Mouse (Mus musculus) yolk sac, embryonic 10.5 days (tissue): ENCODE measurements at regions not wholly inside any gene's neighbourhood (a gene's known extent, or its start where the extent isn't known, plus 50 kb on each side); places are given as distances from the start of the nearest gene placed in this dataset.

ENCODE experiments used
- DNase-seq: peaks from one replicate; pipeline ENCODE4 v3.0.0-alpha.2; 2017; ENCODE audit warnings: low spot score

DNA sequence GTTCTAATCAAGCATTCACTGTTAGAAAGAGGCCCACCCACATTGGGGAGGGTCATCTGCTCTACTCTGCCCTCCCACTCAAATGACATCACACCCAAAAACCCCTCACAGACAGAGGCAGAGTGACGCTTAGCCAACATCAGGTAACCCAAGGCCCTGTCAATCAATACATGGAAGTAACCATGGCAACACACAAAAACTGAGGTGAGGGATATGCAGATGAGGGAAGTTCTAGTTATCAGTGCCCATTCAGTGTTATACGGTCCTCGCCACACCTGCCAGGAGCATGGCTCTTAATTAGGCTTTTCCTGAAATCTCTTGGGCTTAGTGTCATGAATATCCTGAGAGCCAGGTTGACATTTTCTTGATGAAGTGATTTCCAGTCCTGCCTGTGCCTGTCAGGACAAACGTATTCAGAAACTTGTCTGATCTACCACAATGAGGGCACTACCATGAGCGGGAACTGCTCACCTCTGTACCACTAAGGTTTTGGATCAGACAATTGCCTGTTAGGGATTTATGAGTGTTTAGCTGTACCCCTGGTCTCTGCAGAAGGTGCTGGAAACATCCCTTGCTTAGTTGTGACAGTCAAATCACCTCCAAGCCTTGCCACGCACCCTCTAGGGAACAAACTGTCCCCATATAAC is 210.4 kb upstream of the Cdh4 start:
- no peak for DNase-seq

GRCm38 (mm10) chr2:179238166-179238565 is 204.1 kb upstream of the Cdh4 start:
- DNase-seq: no peak

DNA sequence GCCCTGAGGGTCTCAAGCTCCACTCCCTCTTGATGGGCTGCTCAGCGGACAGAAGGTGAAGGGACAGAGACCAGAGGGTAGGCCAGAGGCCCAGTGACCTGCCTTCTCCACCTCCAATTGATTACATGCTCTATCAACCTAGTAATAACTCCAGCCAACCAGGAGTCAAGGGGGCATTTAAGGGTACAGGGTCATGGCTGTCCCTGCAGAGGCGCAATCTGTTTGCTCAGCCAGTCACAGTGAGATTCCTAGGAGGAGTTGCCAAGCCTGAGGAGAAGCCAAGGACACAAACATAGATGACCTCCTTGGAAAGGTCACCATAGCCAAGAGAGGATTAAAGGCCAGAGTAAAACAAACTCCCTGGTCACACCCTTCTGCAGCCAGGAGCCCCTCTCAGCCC is 181.3 kb upstream of the Cdh4 start:
- DNase-seq: no peak

DNA sequence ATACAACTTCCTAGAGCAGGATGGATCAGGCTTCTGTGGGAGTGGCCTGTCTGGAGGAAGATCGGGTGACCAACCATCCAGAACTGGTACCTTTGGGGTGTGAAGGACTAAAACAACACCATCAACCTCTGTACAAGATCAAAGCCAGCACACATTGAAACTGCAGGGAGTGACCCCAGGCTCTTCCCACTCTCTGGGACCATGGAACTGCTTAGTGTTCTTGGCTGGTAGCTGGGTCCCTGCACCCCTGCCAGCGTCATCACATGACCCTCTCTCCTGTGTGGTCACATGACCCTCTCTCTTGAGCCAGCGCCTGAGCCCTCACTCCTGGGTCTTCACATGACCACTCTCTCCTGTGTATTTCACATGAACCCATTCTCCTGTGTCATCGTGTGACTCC is 178.3 kb upstream of the Cdh4 start:
- no peak for DNase-seq

GRCm38 (mm10) chr2:179265436-179265835 is 176.8 kb upstream of the Cdh4 start:
- DNase-seq: no peak

- DNase-seq: no peak
These were observed 164.9 kb upstream of the Cdh4 start for GRCm38 (mm10) chr2:179277204-179277886.

DNA sequence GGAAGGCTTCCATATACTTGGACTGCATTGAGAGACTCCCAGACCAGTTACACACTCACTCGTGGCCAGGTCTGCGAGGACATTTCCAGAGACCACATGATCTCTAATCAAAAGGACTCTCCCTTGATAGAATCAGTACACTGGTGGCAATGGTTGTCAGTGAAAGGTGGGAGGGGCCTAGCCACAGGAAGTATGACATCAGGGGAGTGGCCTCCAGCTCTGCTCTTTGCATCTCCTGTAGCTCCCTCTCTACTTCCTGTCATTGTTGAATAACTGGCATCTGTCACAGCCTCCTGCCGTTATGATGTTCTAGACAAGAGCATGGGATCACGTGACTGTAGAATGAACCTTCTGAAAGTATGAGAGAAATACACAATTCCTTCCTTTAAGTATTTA is 164.3 kb upstream of the Cdh4 start:
- no peak for DNase-seq

DNA sequence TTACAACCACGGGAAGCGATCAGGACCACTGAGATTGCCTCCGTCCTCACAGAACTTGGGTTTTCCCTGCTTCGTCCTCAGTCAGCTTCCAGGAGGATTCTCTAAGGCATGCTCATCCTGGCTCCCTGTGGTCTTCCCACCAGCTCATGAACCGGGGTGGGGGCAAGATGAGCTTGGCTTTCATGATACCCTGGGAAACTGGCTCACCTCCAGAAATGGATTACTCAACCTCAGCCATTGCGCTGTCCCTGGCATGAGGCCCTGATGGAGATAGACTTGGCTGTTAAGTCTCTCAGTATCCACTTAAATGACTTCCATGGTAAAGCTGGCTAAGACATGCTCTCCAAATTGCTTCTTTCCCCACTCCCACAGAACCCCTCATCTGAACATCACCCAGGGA is 160.0 kb upstream of the Cdh4 start:
- DNase-seq: no peak

GRCm38 (mm10) chr2:179290394-179290793 is 151.8 kb upstream of the Cdh4 start:
- peak; percentile 44 for DNase-seq

DNA sequence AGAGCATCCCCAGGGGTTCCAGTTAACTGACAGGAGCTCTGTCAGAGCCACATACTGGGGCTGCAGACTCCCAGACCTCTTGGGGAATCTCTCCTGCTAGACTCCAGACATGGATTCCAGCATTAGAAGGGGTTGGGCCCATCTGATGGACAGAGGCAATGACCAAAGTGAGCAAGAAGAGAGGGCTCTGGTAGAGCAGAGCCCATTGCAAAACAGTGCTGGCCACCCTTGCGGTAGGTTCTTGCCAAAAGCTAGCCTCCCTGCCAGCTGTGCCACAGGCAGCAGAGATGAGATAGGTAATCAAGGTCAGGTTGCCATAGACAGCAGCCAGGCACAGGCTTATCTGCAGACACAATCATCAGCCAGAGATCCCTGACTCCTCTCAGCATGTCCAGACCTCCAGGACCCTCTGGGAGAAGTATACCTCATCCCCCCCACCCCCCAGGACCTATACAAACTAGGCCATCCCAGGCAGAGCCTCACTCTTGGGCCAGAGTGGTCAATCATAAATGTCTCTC is 151.1 kb upstream of the Cdh4 start:
- DNase-seq: no peak

DNA sequence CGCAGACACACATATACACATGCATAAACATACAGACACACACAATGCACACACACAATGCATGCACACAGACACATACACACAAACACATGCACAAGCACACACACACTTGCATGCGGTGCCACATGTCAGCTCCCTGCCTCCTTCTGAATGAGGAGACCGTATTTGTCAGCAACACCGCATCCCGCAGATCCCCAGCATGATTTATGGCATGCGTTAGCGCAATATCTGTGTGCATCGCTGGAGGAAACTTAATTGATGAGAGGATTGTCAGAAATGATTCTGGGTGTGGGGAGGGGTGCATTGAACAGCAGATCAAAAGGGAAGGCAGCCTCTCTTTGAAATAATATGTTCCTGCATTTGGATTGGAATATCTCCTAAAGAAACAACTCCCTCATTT is 150.3 kb upstream of the Cdh4 start:
- DNase-seq: no peak

DNA sequence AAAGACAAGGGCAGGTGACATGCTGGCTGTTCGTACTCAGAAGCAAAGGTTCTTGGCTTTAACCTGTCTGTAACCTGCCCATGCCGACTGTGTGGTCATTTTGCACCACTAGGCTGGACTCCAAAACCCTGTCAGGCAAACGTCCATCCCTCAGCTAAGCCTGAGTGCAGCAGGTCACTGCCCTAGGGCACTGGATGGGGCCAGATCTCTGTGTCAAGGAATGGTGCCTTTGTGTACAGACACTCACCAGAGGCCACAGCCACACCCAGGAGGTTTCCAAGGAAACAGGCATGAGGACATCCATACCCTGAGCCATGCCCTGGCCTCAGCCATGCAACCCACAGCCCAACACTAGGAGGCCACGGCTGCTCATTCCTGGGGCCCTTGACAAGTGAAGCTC is 149.7 kb upstream of the Cdh4 start:
- DNase-seq: no peak

DNA sequence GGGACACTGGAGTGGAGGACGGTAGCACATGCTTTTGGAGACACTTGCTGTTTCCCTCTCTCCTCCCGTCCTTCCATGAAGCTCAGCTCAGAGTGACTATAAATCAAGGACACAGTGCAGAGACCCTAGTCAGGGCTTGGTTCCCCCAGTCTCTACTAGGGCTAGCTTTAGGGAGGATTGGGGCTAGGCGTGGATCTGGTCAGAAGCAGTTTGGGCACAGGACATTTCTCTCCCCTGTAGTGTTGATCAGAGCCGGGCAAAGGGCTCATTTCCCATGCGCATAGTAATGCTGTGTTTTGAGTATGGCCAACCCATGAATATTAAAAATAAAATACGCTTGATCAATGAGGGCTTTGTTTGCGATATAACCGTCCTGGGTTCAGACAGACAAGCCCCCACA is 149.1 kb upstream of the Cdh4 start:
- DNase-seq: no peak

- DNase-seq: no peak
These were observed 145.2 kb upstream of the Cdh4 start for GRCm38 (mm10) chr2:179297057-179297456.

- no peak for DNase-seq
These were observed 138.5 kb upstream of the Cdh4 start for GRCm38 (mm10) chr2:179303765-179304164.

- DNase-seq: peak; percentile 5
These were observed 134.8 kb upstream of the Cdh4 start for GRCm38 (mm10) chr2:179307286-179307931.

DNA sequence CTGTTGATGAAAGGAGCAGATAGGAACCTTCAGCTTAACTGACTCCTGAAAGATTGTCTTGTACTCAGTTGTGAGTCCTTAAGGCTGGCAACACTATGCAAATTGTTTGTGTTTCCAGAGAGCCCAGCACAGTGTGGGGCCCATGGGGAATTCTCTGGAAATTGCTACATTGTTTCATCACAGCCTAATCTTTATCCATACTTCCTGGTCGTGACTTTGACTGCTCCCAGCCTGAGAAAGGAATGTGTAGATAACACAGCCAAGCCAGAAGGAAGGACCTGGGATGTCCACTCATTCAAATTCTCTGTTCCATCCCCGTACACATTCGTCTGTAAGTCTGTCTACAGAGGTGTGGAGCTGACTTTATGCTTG is 134.3 kb upstream of the Cdh4 start:
- no peak for DNase-seq

GRCm38 (mm10) chr2:179318046-179318445 is 124.2 kb upstream of the Cdh4 start:
- no peak for DNase-seq

- no peak for DNase-seq
These were observed 117.0 kb upstream of the Cdh4 start for GRCm38 (mm10) chr2:179325242-179325641.

DNA sequence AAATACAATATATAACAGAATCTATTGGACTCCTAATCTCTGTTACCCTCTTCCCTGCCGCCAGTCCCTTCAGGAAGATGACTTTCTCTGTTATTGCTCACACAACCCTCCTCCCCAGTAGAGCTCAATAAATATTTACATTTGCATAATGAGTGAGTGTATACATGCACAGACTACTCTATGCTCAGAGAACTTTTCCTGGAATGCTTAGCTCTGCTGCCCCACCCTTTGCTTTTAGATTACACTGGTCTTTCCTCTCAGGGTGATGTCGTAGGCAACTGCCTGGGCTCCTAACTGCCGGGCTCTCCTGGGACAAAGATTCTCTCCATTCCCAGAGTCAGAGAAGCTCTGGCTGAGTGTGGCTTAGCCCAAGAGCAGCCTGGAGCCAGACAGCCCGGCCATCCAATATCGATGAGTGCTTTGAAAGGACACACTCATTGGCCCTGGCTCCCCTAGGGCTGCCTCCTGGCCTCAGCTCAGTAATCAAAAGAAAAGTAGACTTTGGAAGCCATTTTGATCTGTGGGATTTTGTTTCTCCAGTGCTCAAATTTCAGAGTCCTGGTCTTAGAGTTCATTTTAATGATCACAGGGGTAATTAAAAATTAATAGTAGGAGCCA is 109.2 kb upstream of the Cdh4 start:
- no peak for DNase-seq

DNA sequence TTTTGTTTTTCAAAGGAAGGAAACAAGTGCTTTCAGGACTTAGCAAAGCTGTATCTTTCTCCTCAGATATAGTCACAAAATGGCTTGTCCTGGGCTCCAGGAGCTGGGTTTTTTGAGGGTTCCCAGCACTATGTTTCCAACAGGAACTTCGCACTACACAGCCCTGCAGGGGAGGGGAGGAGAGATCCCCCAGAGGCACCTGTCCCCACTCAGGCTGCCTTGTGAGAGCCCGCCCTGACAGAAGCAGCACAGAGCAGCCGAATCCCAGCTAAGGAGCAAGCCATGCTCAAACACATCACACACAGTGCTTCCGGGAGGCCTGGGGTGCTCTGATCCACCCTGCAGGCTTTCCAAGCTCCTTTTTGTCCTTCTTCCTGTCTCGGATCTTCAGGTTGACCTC is 108.6 kb upstream of the Cdh4 start:
- no peak for DNase-seq

DNA sequence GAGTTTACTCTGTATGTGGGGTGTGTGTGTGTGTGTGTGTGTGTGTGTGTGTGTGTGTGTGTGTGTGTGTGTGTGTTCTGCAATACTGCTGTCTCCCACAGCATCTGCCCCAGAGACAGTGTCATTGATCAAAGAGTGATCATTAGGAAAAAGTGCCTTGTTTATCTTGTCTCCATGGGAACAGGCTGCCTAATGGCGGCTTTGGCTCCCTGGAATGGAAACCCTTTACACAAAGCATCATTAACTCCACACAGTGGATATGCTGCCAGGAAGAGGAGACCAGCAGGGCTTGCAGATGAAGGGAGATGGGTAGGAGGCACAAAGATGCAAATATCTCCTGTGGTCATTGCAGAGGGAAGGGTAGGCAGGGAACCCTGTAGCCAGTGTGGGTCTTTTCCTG is 106.0 kb upstream of the Cdh4 start:
- no peak for DNase-seq

DNA sequence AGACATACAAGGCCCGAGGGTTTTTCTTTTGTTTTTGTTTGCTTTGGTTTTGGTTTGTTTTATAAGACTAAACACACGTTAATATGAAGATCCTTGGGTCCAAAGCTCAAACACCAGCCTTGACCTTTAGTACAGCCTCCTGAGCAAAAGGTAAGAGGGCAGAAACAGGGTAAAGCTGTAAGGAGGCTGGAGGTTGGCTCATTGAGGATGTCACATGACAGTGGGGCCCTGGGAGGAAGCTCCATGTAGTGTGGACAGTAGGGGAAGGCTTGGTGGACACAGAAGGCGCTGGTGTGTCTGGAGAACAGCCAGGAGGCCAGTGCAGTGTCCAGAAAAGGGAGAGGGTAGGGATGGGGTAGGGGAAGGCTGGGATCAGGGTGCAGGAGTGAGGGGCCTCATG is 89.6 kb upstream of the Cdh4 start:
- no peak for DNase-seq
